Mouse (Mus musculus): Measurements from ENCODE around the gene Comp.

Comp gene

GRCm38 (mm10) chr8:70352657-70353151 lies 20.7 kb upstream of the Comp start:
- DNase-seq (ENCODE audit: low read depth, low spot score), result no peak

GRCm38 (mm10) chr8:70353194-70353817 lies 20.1 kb upstream of the Comp start, which contains the start of gene Upf1:
Gene Upf1, minus strand, starts transcription at chr8:70353278.
- peak; percentile 100 for DNase-seq (ENCODE audit: low read depth, low spot score)

GRCm38 (mm10) chr8:70354004-70354403 lies 19.4 kb upstream of the Comp start:
- no peak for DNase-seq (ENCODE audit: low read depth, low spot score)

- no peak for DNase-seq (ENCODE audit: low read depth, low spot score)
These were observed 17.2 kb upstream of the Comp start for GRCm38 (mm10) chr8:70356111-70356510.

GRCm38 (mm10) chr8:70359411-70359810 lies 13.9 kb upstream of the Comp start:
- DNase-seq (ENCODE audit: low read depth, low spot score), result no peak

- DNase-seq (ENCODE audit: low read depth, low spot score), result peak; percentile 84
These were observed 12.6 kb upstream of the Comp start for GRCm38 (mm10) chr8:70360769-70361168.

GRCm38 (mm10) chr8:70361484-70362032 lies 11.8 kb upstream of the Comp start:
- no peak for DNase-seq (ENCODE audit: low read depth, low spot score)

GRCm38 (mm10) chr8:70364066-70364465 lies 9.3 kb upstream of the Comp start:
- DNase-seq (ENCODE audit: low read depth, low spot score), result no peak

GRCm38 (mm10) chr8:70366588-70366987 lies 6.8 kb upstream of the Comp start:
- no peak for DNase-seq (ENCODE audit: low read depth, low spot score)

GRCm38 (mm10) chr8:70370476-70370875 lies 2.9 kb upstream of the Comp start:
- no peak for DNase-seq (ENCODE audit: low read depth, low spot score)

- DNase-seq (ENCODE audit: low read depth, low spot score), result no peak
These were observed 1.4 kb upstream of the Comp start for GRCm38 (mm10) chr8:70371951-70372350.

- DNase-seq (ENCODE audit: low read depth, low spot score), result peak; percentile 92
These were observed 1.1 kb downstream of the Comp start for GRCm38 (mm10) chr8:70374318-70374927.

GRCm38 (mm10) chr8:70375212-70375859 lies 2.0 kb downstream of the Comp start:
- DNase-seq (ENCODE audit: low read depth, low spot score), result no peak

- DNase-seq (ENCODE audit: low read depth, low spot score), result peak; percentile 50
These were observed 3.0 kb downstream of the Comp start for GRCm38 (mm10) chr8:70376275-70376741.

GRCm38 (mm10) chr8:70377049-70377448 lies 3.7 kb downstream of the Comp start:
- DNase-seq (ENCODE audit: low read depth, low spot score), result peak; percentile 54

- no peak for DNase-seq (ENCODE audit: low read depth, low spot score)
These were observed 6.7 kb downstream of the Comp start for GRCm38 (mm10) chr8:70380069-70380468.

GRCm38 (mm10) chr8:70383287-70383686 lies 9.9 kb downstream of the Comp start:
- peak; percentile 71 for DNase-seq (ENCODE audit: low read depth, low spot score)

GRCm38 (mm10) chr8:70389678-70390077 lies 16.3 kb downstream of the Comp start:
- DNase-seq (ENCODE audit: low read depth, low spot score), result no peak

GRCm38 (mm10) chr8:70393087-70393486 lies 19.7 kb downstream of the Comp start:
- DNase-seq (ENCODE audit: low read depth, low spot score), result peak; percentile 94

- no peak for DNase-seq (ENCODE audit: low read depth, low spot score)
These were observed 21.1 kb downstream of the Comp start for GRCm38 (mm10) chr8:70394269-70394998.

GRCm38 (mm10) chr8:70395649-70396048 lies 22.3 kb downstream of the Comp start:
- DNase-seq (ENCODE audit: low read depth, low spot score), result no peak

- DNase-seq (ENCODE audit: low read depth, low spot score), result no peak
These were observed 22.8 kb downstream of the Comp start for GRCm38 (mm10) chr8:70396184-70396583.
